8 mouse cellular contexts compared by ENCODE assay signal in the genomic region with DNA sequence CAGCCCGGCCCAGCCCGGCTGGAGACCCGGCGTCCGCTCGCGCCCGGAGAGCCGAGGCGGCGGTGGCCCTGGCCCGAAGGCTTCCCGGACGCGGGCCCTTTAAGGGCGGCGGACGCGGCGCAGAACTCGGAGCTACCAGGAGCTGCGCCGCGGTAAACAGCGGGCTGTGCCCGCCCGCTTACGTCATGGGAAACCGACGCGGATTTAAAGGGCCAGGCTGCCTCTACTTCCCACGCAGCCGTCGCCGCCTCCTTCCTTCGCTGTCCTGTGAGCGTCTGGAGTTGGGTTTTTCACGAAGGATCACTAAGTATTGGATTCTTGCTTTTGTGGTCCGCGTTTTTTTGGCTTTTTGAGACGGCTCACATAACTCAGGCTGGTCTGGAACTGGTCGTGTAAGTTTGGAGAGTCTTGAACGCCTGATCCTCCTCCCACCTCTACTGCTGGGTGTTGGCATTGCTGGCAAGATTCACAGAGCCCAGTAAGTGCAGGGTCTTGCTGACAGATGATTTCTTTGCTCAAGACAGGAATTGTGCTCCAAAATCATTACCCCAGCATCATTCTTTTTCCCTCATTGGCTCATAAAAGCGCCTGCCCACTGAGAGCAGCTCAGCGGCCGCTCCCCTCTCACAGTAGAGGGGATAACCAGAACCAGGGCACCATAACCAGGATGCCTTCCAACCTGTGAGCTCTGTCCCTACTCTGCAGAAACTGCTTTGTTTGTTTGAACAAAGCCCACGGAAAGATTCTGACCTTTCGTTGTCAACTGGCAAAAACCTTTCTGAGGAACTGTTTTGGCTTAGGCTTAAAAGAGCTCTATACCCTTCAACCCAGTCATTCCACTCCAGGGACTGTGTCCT. TPM values are rescaled to one million over a fixed set of nuclear protein-coding genes. Genes with fewer than 3 reads are reported as not detected.
A peak's percentile ranks its signal among the peaks of the same experiment; 100 is the strongest.
DNase-seq lines count a peak whose midpoint lies in the region; ATAC-seq and TF ChIP-seq lines count a peak whose summit lies in the region.

A gene (minus strand): TSS at position 152 of the 857 bp plus-strand sequence.

- peak within 1 kb of the TSS; percentile 81 for H3K27ac ChIP-seq in embryonic fibroblast, embryonic 13.5 days (ENCODE audit: insufficient read depth, low read length)
- H3K27ac ChIP-seq in limb, embryonic 13.5 days = peak within 1 kb of the TSS; percentile 86
- peak within 1 kb of the TSS; percentile 83 for H3K27ac ChIP-seq in midbrain, embryonic 15.5 days
- peak within 1 kb of the TSS; percentile 92 for H3K27ac ChIP-seq in spleen, adult 2 months (ENCODE audit: insufficient read depth, low read length)

- WGBS in limb, embryonic 13.5 days = under 1% methylated on average over 48 of the region's 48 CpGs
- under 1% methylated on average over 48 of the region's 48 CpGs for WGBS in midbrain, embryonic 15.5 days
- 3% methylated on average over 48 of the region's 48 CpGs for WGBS in spleen, adult 2 months

- ATAC-seq in limb, embryonic 13.5 days (ENCODE audit: low FRiP score, low read depth) = peak; percentile 97
- ATAC-seq in midbrain, embryonic 15.5 days (replicated peaks) = peak; percentile 98

- no peaks in the 10 kb centered on the region for H3K9me3 ChIP-seq in limb, embryonic 13.5 days
- H3K9me3 ChIP-seq in midbrain, embryonic 15.5 days = no peaks in the 10 kb centered on the region

- peak within 1 kb of the TSS; percentile 93 for H3K9ac ChIP-seq in limb, embryonic 13.5 days
- H3K9ac ChIP-seq in midbrain, embryonic 15.5 days = peak within 1 kb of the TSS; percentile 81

- peaks cover 14% of the 10 kb centered on the region for H3K36me3 ChIP-seq in C2C12 (ENCODE audit: control insufficient read depth, insufficient read depth)
- peaks cover 23% of the 10 kb centered on the region for H3K36me3 ChIP-seq in limb, embryonic 13.5 days
- 0 out of 2 replicates have a peak, but pooled peaks cover under 1% of the 10 kb centered on the region for H3K36me3 ChIP-seq in midbrain, embryonic 15.5 days (replicated peaks)
- H3K36me3 ChIP-seq in spleen, adult 2 months (ENCODE audit: control insufficient read depth, insufficient read depth, low read length) = peaks cover 5% of the 10 kb centered on the region; the same call in 1 of the 2 replicates

- peak within 1 kb of the TSS; percentile 74 for H3K4me3 ChIP-seq in C2C12 (ENCODE audit: insufficient read depth, poor library complexity, severe bottlenecking)
- H3K4me3 ChIP-seq in embryonic fibroblast, embryonic 13.5 days (ENCODE audit: insufficient read depth, low read length) = peak within 1 kb of the TSS; percentile 66
- peak within 1 kb of the TSS; percentile 82 for H3K4me3 ChIP-seq in limb, embryonic 13.5 days
- peak within 1 kb of the TSS; percentile 88 for H3K4me3 ChIP-seq in midbrain, embryonic 15.5 days
- peak within 1 kb of the TSS; percentile 85 for H3K4me3 ChIP-seq in spleen, adult 2 months (ENCODE audit: extremely low read depth, insufficient read depth, insufficient read length)

- H3K4me2 ChIP-seq in limb, embryonic 13.5 days (replicated peaks) = peak within 1 kb of the TSS; percentile 91
- peak within 1 kb of the TSS; percentile 95 for H3K4me2 ChIP-seq in midbrain, embryonic 15.5 days

- H3K27me3 ChIP-seq in C2C12 (ENCODE audit: control insufficient read depth, insufficient read depth, insufficient read length) = no peaks in the 10 kb centered on the region
- no peaks in the 10 kb centered on the region for H3K27me3 ChIP-seq in limb, embryonic 13.5 days
- no peaks in the 10 kb centered on the region for H3K27me3 ChIP-seq in midbrain, embryonic 15.5 days (replicated peaks)
- no peaks in the 10 kb centered on the region for H3K27me3 ChIP-seq in spleen, adult 2 months (ENCODE audit: control insufficient read depth, insufficient read depth, low read length)

- peak; percentile 44; the same call in 1 of the 2 replicates for TF ChIP-seq POLR2A in embryonic fibroblast, embryonic 13.5 days (IDR thresholded peaks at IDR 0.05; ENCODE audit: low read depth, low read length)
- TF ChIP-seq POLR2A in spleen, adult 2 months (IDR thresholded peaks at IDR 0.05; ENCODE audit: low read depth, low read length) = peak; percentile 34; the same call in 1 of the 2 replicates

- peaks cover 24% of the 10 kb centered on the region for H3K79me2 ChIP-seq in C2C12 (ENCODE audit: control insufficient read depth, insufficient read depth)

- peaks cover 2% of the 10 kb centered on the region for H3K79me3 ChIP-seq in C2C12 (ENCODE audit: low read depth)

- TF ChIP-seq CTCF in C2C12 (IDR thresholded peaks at IDR 0.05; ENCODE audit: control insufficient read depth, insufficient read depth, insufficient read length) = no peak
- no peak for TF ChIP-seq CTCF in embryonic fibroblast, embryonic 13.5 days (IDR thresholded peaks at IDR 0.05; ENCODE audit: borderline replicate concordance, insufficient read depth, low read length)
- no peak for TF ChIP-seq CTCF in spleen, adult 2 months (IDR thresholded peaks at IDR 0.05; ENCODE audit: extremely low read depth, insufficient read depth, insufficient read length, insufficient replicate concordance)

- DNase-seq in brain, adult 2 months (ENCODE audit: low read depth, low spot score) = peak; percentile 96
- peak; percentile 88 to 92 for DNase-seq in heart, adult 9 months (ENCODE audit: low spot score in 2 of 2)
- peak; percentile 91 for DNase-seq in kidney, adult 9 months
- peak; percentile 76 to 89 for DNase-seq in spleen, adult 2 months (ENCODE audit: low read depth in 1 of 2, low spot score in 2 of 2)

- H3ac ChIP-seq in C2C12 (ENCODE audit: control insufficient read depth, insufficient read length, low read depth) = peak within 1 kb of the TSS; percentile 77

- H3K4me1 ChIP-seq in embryonic fibroblast, embryonic 13.5 days (ENCODE audit: control insufficient read depth, insufficient read depth, low read length) = no peaks in the 10 kb centered on the region; the same call in 1 of the 2 replicates
- peaks cover 35% of the 10 kb centered on the region for H3K4me1 ChIP-seq in limb, embryonic 13.5 days
- H3K4me1 ChIP-seq in midbrain, embryonic 15.5 days = peaks cover 32% of the 10 kb centered on the region
- H3K4me1 ChIP-seq in spleen, adult 2 months (ENCODE audit: control insufficient read depth, insufficient read depth, insufficient read length) = peaks cover 7% of the 10 kb centered on the region; the same call in 1 of the 2 replicates

TF ChIP-seq in C2C12, 6 proteins besides CTCF, POLR2A, EP300 and RAD21:
- TF ChIP-seq FOSL1 (IDR thresholded peaks at IDR 0.05; ENCODE audit: insufficient read depth, low read length, poor library complexity, severe bottlenecking) = no peak
- no peak for TF ChIP-seq CEBPB (IDR thresholded peaks at IDR 0.05; ENCODE audit: low read depth)
- TF ChIP-seq MYOG (IDR thresholded peaks at IDR 0.05; ENCODE audit: control insufficient read depth, extremely low read depth, insufficient read length) = no peak
- TF ChIP-seq MAX (IDR thresholded peaks at IDR 0.05) = no peak
- no peak for TF ChIP-seq MYOD1 (IDR thresholded peaks at IDR 0.05; ENCODE audit: control insufficient read depth, insufficient read length, low read depth)
- no peak for TF ChIP-seq USF1 (IDR thresholded peaks at IDR 0.05; ENCODE audit: low read depth)

RNA-seq across cellular contexts. Expression of the gene that starts here (rescaled TPM):
- 50.2 TPM for polyA plus RNA-seq in C2C12 (2012; fragmentation: generic; extraction: Trizol)
- polyA plus RNA-seq in embryonic fibroblast, embryonic 13.5 days (2011; ENCODE audit: insufficient read length, low read depth, missing spikeins) = 153 and 185 TPM in 2 replicates
- 40.0 and 40.2 TPM in 2 replicates for polyA plus RNA-seq in limb, embryonic 13.5 days (2015; fragmentation: Nextera tagmentation; extraction: Ambion mirVana)
- polyA plus RNA-seq in midbrain, embryonic 15.5 days (2015; fragmentation: Nextera tagmentation; extraction: Ambion mirVana) = 51.9 and 52.8 TPM in 2 replicates
- polyA plus RNA-seq in spleen, adult 2 months (2012; rRNA removed) = 322 and 583 TPM in 2 replicates

Comparison
In these comparisons a context has a peak if more than half of its experiments do, and no peak if none do; other contexts are left out.
1. Peak in every context shown above with its lines: DNase-seq, ATAC-seq, H3K4me3 ChIP-seq and H3K27ac ChIP-seq.